Mouse (Mus musculus) cerebellum, adult 2 months (tissue): ENCODE results near the gene Adgrv1. TPM values are rescaled to one million over a fixed set of nuclear protein-coding genes. Genes with fewer than 3 reads are reported as not detected.

ENCODE experiments used
- DNase-seq, 2 experiments: peaks; one replicate each; pipeline ENCODE4 v3.0.0; 2021
- H3K27ac ChIP-seq: fragments of 200-500 bp; 2 replicates; pipeline ENCODE4 v1.5.1; 2012; ENCODE audit warnings: low read length, control low read depth, inconsistent platforms; ENCODE audit not compliant: insufficient read depth
- H3K27me3 ChIP-seq: fragments of 200-500 bp; 2 replicates; pipeline ENCODE4 v1.6.1; 2012; ENCODE audit warnings: inconsistent platforms, mild to moderate bottlenecking, low read length, moderate library complexity; ENCODE audit not compliant: control insufficient read depth, insufficient read depth
- H3K4me1 ChIP-seq: fragments of 200-500 bp; 2 replicates; pipeline ENCODE4 v1.6.1; 2011; ENCODE audit warnings: low read length; ENCODE audit not compliant: control insufficient read depth, insufficient read depth
- H3K4me3 ChIP-seq: fragments of 200-500 bp; replicated peaks from 2 replicates; pipeline ENCODE3; 2011; ENCODE audit warnings: mild to moderate bottlenecking, low read depth, low read length, control low read depth; ENCODE audit not compliant: insufficient read depth
- CTCF ChIP-seq: fragments of 200-500 bp; IDR thresholded peaks from 2 replicates; pipeline ENCODE4 v1.5.1; 2011; ENCODE audit warnings: low read depth, mild to moderate bottlenecking, control low read depth, low read length, moderate library complexity, borderline replicate concordance; ENCODE audit not compliant: insufficient read depth
- POLR2A ChIP-seq: fragments of 200-500 bp; IDR thresholded peaks from 2 replicates; pipeline ENCODE4 v1.6.1; 2011; ENCODE audit warnings: low read length, control low read depth, borderline replicate concordance; ENCODE audit not compliant: insufficient read depth
- WGBS: fragments of 180-500 bp; shearing (Covaris S2); methylation state at CpG from one replicate; pipeline ENCODE4 v1.1.7; 2018; 5-methylcytosine and 5-hydroxymethylcytosine counted together
- polyA plus RNA-seq: library from polyadenylated mRNA; depleted of rRNA; stranded (reverse); fragments of >200 nt; gene quantifications from 2 replicates; pipeline ENCODE4 v1.2.3, GENCODE M21; 2012

Adgrv1 gene
- polyA plus RNA-seq, 1 experiment: 3.4 TPM

- H3K27me3 ChIP-seq: no peaks in the 10 kb centered on the region
These were observed 265.1 kb downstream of the Adgrv1 start for GRCm38 (mm10) chr13:81367681-81368376.

GRCm38 (mm10) chr13:81360338-81360737, 272.6 kb downstream of the Adgrv1 start:
- no peak for DNase-seq
- H3K4me3 ChIP-seq: no peak overlapping the region
- no peak for TF ChIP-seq POLR2A
- TF ChIP-seq CTCF: no peak
- H3K27ac ChIP-seq: no peak overlapping the region
- WGBS: 90% methylated on average over 2 of the region's 2 CpGs
- no peaks in the 10 kb centered on the region for H3K4me1 ChIP-seq
- no peaks in the 10 kb centered on the region for H3K27me3 ChIP-seq

More at GRCm38 (mm10) chr13:81367681-81368376, 265.1 kb downstream of the Adgrv1 start:
- TF ChIP-seq POLR2A (no peak), CTCF (no peak)
- no peak overlapping the region for H3K4me3 ChIP-seq
- DNase-seq: no peak
- 85% methylated on average over 4 of the region's 4 CpGs for WGBS
- H3K4me1 ChIP-seq: no peaks in the 10 kb centered on the region
- no peak overlapping the region for H3K27ac ChIP-seq

DNA sequence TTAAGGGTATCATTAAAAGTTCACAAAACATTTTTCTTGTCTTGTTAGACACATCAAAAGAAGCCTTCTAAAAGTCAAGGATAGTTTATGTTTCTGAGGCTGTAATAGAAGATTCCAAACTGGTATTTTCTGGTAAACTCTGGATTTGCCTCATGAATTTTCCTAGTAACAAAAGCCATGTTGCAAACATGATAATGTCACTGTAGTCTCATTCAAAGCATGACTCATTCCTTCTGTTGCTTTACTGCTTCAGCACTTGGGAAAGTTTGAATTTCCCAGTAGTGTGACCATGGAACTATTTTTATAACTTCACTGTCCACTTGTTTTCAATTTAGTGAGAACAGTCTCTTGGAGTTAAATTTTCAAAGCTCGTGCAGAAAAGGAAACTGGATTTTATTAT, 274.2 kb downstream of the Adgrv1 start:
- no peak for DNase-seq
- H3K27ac ChIP-seq: no peak overlapping the region
- H3K27me3 ChIP-seq: no peaks in the 10 kb centered on the region
- H3K4me1 ChIP-seq: no peaks in the 10 kb centered on the region
- TF ChIP-seq POLR2A: no peak
- TF ChIP-seq CTCF: no peak
- 84% methylated on average over 1 of the region's 1 CpGs for WGBS
- H3K4me3 ChIP-seq: no peak overlapping the region

DNA sequence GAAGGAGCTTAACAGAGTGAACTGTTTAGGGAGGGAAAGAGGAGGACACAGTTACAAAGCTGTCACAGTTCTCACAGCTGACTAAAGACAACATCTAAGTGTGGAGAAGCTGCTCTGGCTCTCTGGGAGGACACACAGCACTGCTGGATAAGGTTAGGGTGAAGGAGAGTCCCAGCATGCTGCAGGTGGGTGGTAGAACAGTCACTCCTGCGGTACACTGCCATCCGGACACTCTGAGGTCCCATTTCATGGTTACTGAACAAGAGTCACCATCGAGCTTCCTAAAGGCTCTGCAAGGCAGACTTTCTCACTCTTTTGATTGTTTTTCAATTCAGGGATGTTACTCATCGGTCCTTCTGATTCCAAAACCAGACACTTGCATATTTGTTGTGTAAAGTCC, 274.6 kb downstream of the Adgrv1 start:
- Histone ChIP-seq H3K27me3 (no peaks in the 10 kb centered on the region), H3K4me1 (no peaks in the 10 kb centered on the region), H3K27ac (no peak overlapping the region), H3K4me3 (no peak overlapping the region)
- TF ChIP-seq CTCF: no peak
- no peak for TF ChIP-seq POLR2A
- no peak for DNase-seq
- 89% methylated on average over 4 of the region's 4 CpGs for WGBS

GRCm38 (mm10) chr13:81357215-81357614, 275.7 kb downstream of the Adgrv1 start:
- Histone ChIP-seq H3K4me1 (no peaks in the 10 kb centered on the region), H3K27ac (no peak overlapping the region), H3K27me3 (no peaks in the 10 kb centered on the region), H3K4me3 (no peak overlapping the region)
- TF ChIP-seq CTCF (no peak), POLR2A (no peak)
- no peak for DNase-seq
- WGBS: 63% methylated on average over 3 of the region's 3 CpGs

DNA sequence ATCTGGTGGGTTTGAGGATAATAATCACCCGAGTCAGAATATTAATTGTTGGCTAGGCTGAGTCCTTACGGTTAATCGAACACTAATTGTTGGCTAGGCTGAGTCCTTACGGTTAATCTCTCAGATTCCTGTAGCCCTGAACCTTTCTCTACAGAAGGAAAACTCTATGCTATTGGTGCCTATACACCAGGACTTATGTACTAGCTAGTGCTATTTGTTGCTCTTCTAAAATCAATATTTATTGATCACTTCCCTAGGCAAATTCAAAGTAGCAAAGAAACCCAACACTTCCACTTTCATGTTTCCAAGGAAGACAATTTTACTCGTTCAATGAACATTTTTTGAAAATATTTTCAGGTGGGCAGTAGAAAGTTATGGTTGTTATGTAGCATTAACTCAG, 278.4 kb downstream of the Adgrv1 start:
- Histone ChIP-seq H3K4me1 (no peaks in the 10 kb centered on the region), H3K27me3 (no peaks in the 10 kb centered on the region), H3K4me3 (no peak overlapping the region), H3K27ac (no peak overlapping the region)
- DNase-seq: no peak
- TF ChIP-seq POLR2A: no peak
- no peak for TF ChIP-seq CTCF
- WGBS: 73% methylated on average over 5 of the region's 5 CpGs

GRCm38 (mm10) chr13:81352296-81352695, 280.7 kb downstream of the Adgrv1 start:
- 64% methylated on average over 11 of the region's 11 CpGs for WGBS
- Histone ChIP-seq H3K4me3 (no peak overlapping the region), H3K4me1 (no peaks in the 10 kb centered on the region), H3K27ac (no peak overlapping the region), H3K27me3 (no peaks in the 10 kb centered on the region)
- DNase-seq: no peak
- TF ChIP-seq CTCF (no peak), POLR2A (no peak)

- no peak for DNase-seq
- Histone ChIP-seq H3K4me1 (no peaks in the 10 kb centered on the region), H3K4me3 (no peak overlapping the region), H3K27me3 (no peaks in the 10 kb centered on the region), H3K27ac (no peak overlapping the region)
- no peak for TF ChIP-seq POLR2A
- 66% methylated on average over 14 of the region's 14 CpGs for WGBS
These were observed 281.3 kb downstream of the Adgrv1 start for GRCm38 (mm10) chr13:81351462-81352155.
